Mouse (Mus musculus): ENCODE results near the gene Cyth1. TPM values are rescaled to one million over a fixed set of nuclear protein-coding genes. Genes with fewer than 3 reads are reported as not detected.

Cyth1 gene
- polyA plus RNA-seq (2017; shearing (Covaris generic)): 209 TPM

GRCm38 (mm10) chr11:118248150-118249011, at the start of gene Cyth1:
Gene Cyth1, minus strand, starts transcription at chr11:118248592.

GRCm38 (mm10) chr11:118289999-118290889, 41.9 kb upstream of the Cyth1 start, which contains the start of gene Usp36:
Gene Usp36, minus strand, starts transcription at chr11:118290244.

DNA sequence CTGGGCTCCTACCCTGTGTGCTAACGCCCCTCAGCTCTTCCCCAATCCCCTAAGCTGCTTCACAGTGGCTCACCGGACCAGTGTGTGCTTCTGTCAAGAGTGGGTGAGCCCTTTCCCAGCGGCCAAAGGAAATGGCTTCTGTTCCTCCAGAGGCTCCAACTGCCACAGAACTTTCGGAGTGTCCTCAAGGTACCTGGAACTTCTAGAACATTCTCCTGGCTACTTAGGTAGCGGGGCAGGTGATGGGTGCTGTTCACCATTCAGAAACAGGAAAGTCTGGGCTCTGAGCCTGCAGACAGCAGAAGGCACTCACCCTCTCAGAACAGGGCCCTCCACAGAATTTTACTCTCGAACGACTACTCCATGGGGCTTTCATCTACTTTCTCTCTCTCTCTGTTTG, 117.9 kb downstream of the Cyth1 start, which contains the start of gene Dnah17:
Gene Dnah17, minus strand, starts transcription at position 101 of the 400 bp plus-strand sequence.

Other genes with a start within 250 kb of the Cyth1 start
- 0.16 TPM for gene Dnah17, start 118.0 kb downstream of the Cyth1 start, polyA plus RNA-seq (2017; shearing (Covaris generic))
- gene Usp36, start 41.7 kb upstream of the Cyth1 start, polyA plus RNA-seq (2017; shearing (Covaris generic)): 58.1 TPM
- not detected for gene Cep295nl, start 93.9 kb upstream of the Cyth1 start, polyA plus RNA-seq (2017; shearing (Covaris generic))
- gene Timp2, start 107.1 kb upstream of the Cyth1 start, polyA plus RNA-seq (2017; shearing (Covaris generic)): 12.6 TPM
- 83.4 TPM for gene Lgals3bp, start 153.5 kb upstream of the Cyth1 start, polyA plus RNA-seq (2017; shearing (Covaris generic))
- 44.2 TPM for gene Cant1, start 170.5 kb upstream of the Cyth1 start, polyA plus RNA-seq (2017; shearing (Covaris generic))
- not detected for gene C1qtnf1, start 179.6 kb upstream of the Cyth1 start, polyA plus RNA-seq (2017; shearing (Covaris generic))
- gene Engase, start 228.2 kb upstream of the Cyth1 start, polyA plus RNA-seq (2017; shearing (Covaris generic)): 8.0 TPM

All from effector memory CD4-positive, alpha-beta T cell, adult 7 months (primary cell).